In genomic region chr9:77386751-77387150, GRCm38 (mm10) we compare ENCODE assay signal across 10 mouse cellular contexts. TPM values are rescaled to one million over a fixed set of nuclear protein-coding genes. Genes with fewer than 3 reads are reported as not detected.
DNase-seq lines count a peak whose midpoint lies in the region; TF ChIP-seq lines count a peak whose summit lies in the region.
"Had no signal": no experiment of that assay in that cellular context is flagged by ENCODE, and none has a peak within 500 bp of the region (broad histone marks: within the 10 kb centered on the region; RNA-seq: fewer than 3 reads in every experiment).

No protein-coding gene starts in this region.

- no peak overlapping the region for H3K4me3 ChIP-seq in layer of hippocampus, adult 2 months
- H3K4me3 ChIP-seq: liver, embryonic 15.5 days; neural tube, embryonic 13.5 days had no signal

- H3K27ac ChIP-seq in layer of hippocampus, adult 2 months: no peak overlapping the region
- H3K27ac ChIP-seq: liver, embryonic 15.5 days; neural tube, embryonic 13.5 days had no signal

- peak; percentile 77 for TF ChIP-seq CTCF in layer of hippocampus, adult 2 months (conservative IDR thresholded peaks at IDR 0.05)

- DNase-seq in cerebellum, postnatal 14 days: peak; percentile 19 to 43
- no peak for DNase-seq in cerebellum, postnatal 25 days
- DNase-seq in layer of hippocampus, adult 2 months (ENCODE audit: low spot score in 2 of 2): peak in 1 of 2 experiments; percentile 33
- DNase-seq in layer of hippocampus, adult 9-11 months: no peak
- DNase-seq in ES-CJ7 (ENCODE audit: low read depth, low spot score): peak; percentile 28
- DNase-seq in forelimb bud, embryonic 11.5 days (ENCODE audit: low read depth, low spot score): peak; percentile 45
- DNase-seq in right cerebral cortex, postnatal 25 days: no peak
- no peak for DNase-seq in cerebellum, adult 8-10 months

RNA-seq across cellular contexts. Expression of gene Mlip, which starts 34.0 kb away (rescaled TPM):
- total RNA-seq in layer of hippocampus, adult 2 months (2021): 10 to 100 TPM; 50.8 to 52.4 TPM

Comparison
In these comparisons a context has a peak if more than half of its experiments do, and no peak if none do; other contexts are left out.
1. DNase-seq: peak in cerebellum, postnatal 14 days (2 of 2), ES-CJ7 (single experiment) and forelimb bud, embryonic 11.5 days (single experiment); none in cerebellum, postnatal 25 days (0 of 2), layer of hippocampus, adult 9-11 months (single experiment), right cerebral cortex, postnatal 25 days (single experiment) and cerebellum, adult 8-10 months (single experiment).